Mouse (Mus musculus): ENCODE measurements around the gene Gm43738. TPM values are rescaled to one million over a fixed set of nuclear protein-coding genes. Genes with fewer than 3 reads are reported as not detected.

Gm43738 gene
- polyA plus RNA-seq, 1 experiment = not detected

GRCm38 (mm10) chr3:89136365-89136764, 35.5 kb upstream of the Gm43738 start:
- Histone ChIP-seq H3K36me3 (ENCODE audit: control insufficient read depth, insufficient read depth, low read length, poor library complexity, severe bottlenecking) (no peaks in the 10 kb centered on the region), H3K4me1 (ENCODE audit: control insufficient read depth, insufficient read depth, low read length) (no peaks in the 10 kb centered on the region), H3K4me3 (ENCODE audit: low read depth, low read length) (no peak overlapping the region), H3K27ac (ENCODE audit: insufficient read depth, low read length) (no peak overlapping the region), H3K27me3 (ENCODE audit: control insufficient read depth, insufficient read depth, low read length, poor library complexity, severe bottlenecking) (no peaks in the 10 kb centered on the region), H3K9ac (ENCODE audit: low read depth, poor library complexity, severe bottlenecking) (no peak overlapping the region), H3K9me3 (replicated peaks; ENCODE audit: control insufficient read depth, insufficient read depth, low read length, poor library complexity, severe bottlenecking) (no peaks in the 10 kb centered on the region)
- TF ChIP-seq EP300 (IDR thresholded peaks at IDR 0.05; ENCODE audit: insufficient read depth, low read depth, low read length) (no peak), CTCF (IDR thresholded peaks at IDR 0.05; ENCODE audit: low read depth, low read length) (peak; percentile 48), POLR2A (IDR thresholded peaks at IDR 0.05; ENCODE audit: insufficient read depth, low read length) (no peak)

GRCm38 (mm10) chr3:89135958-89136357, 35.1 kb upstream of the Gm43738 start, which contains the start of gene Pklr:
Gene Pklr, plus strand, starts transcription at chr3:89136142.
- Histone ChIP-seq H3K4me1 (ENCODE audit: control insufficient read depth, insufficient read depth, low read length) (no peaks in the 10 kb centered on the region), H3K4me3 (ENCODE audit: low read depth, low read length) (peak within 1 kb of the TSS; percentile 39), H3K27ac (ENCODE audit: insufficient read depth, low read length) (no peak within 1 kb of the TSS), H3K9me3 (replicated peaks; ENCODE audit: control insufficient read depth, insufficient read depth, low read length, poor library complexity, severe bottlenecking) (no peaks in the 10 kb centered on the region), H3K9ac (ENCODE audit: low read depth, poor library complexity, severe bottlenecking) (0 out of 2 replicates have a peak within 1 kb of the TSS, but pooled peaks have one; percentile 41), H3K36me3 (ENCODE audit: control insufficient read depth, insufficient read depth, low read length, poor library complexity, severe bottlenecking) (no peaks in the 10 kb centered on the region), H3K27me3 (ENCODE audit: control insufficient read depth, insufficient read depth, low read length, poor library complexity, severe bottlenecking) (no peaks in the 10 kb centered on the region)
- TF ChIP-seq EP300 (IDR thresholded peaks at IDR 0.05; ENCODE audit: insufficient read depth, low read depth, low read length) (no peak), POLR2A (IDR thresholded peaks at IDR 0.05; ENCODE audit: insufficient read depth, low read length) (no peak), CTCF (IDR thresholded peaks at IDR 0.05; ENCODE audit: low read depth, low read length) (no peak)

GRCm38 (mm10) chr3:89133752-89134151, 32.9 kb upstream of the Gm43738 start:
- no peak overlapping the region for H3K9ac ChIP-seq (ENCODE audit: low read depth, poor library complexity, severe bottlenecking)
- no peaks in the 10 kb centered on the region for H3K4me1 ChIP-seq (ENCODE audit: control insufficient read depth, insufficient read depth, low read length)
- H3K27me3 ChIP-seq (ENCODE audit: control insufficient read depth, insufficient read depth, low read length, poor library complexity, severe bottlenecking) = no peaks in the 10 kb centered on the region
- H3K9me3 ChIP-seq (replicated peaks; ENCODE audit: control insufficient read depth, insufficient read depth, low read length, poor library complexity, severe bottlenecking) = no peaks in the 10 kb centered on the region
- TF ChIP-seq EP300 (IDR thresholded peaks at IDR 0.05; ENCODE audit: insufficient read depth, low read depth, low read length) = no peak
- no peak for TF ChIP-seq CTCF (IDR thresholded peaks at IDR 0.05; ENCODE audit: low read depth, low read length)
- TF ChIP-seq POLR2A (IDR thresholded peaks at IDR 0.05; ENCODE audit: insufficient read depth, low read length) = no peak
- H3K27ac ChIP-seq (ENCODE audit: insufficient read depth, low read length) = no peak overlapping the region
- no peak overlapping the region for H3K4me3 ChIP-seq (ENCODE audit: low read depth, low read length)
- H3K36me3 ChIP-seq (ENCODE audit: control insufficient read depth, insufficient read depth, low read length, poor library complexity, severe bottlenecking) = no peaks in the 10 kb centered on the region

- no peaks in the 10 kb centered on the region for H3K9me3 ChIP-seq (replicated peaks; ENCODE audit: control insufficient read depth, insufficient read depth, low read length, poor library complexity, severe bottlenecking)
- no peak for TF ChIP-seq EP300 (IDR thresholded peaks at IDR 0.05; ENCODE audit: insufficient read depth, low read depth, low read length)
- TF ChIP-seq CTCF (IDR thresholded peaks at IDR 0.05; ENCODE audit: low read depth, low read length) = no peak
- TF ChIP-seq POLR2A (IDR thresholded peaks at IDR 0.05; ENCODE audit: insufficient read depth, low read length) = no peak
- H3K4me1 ChIP-seq (ENCODE audit: control insufficient read depth, insufficient read depth, low read length) = no peaks in the 10 kb centered on the region
- no peak overlapping the region for H3K9ac ChIP-seq (ENCODE audit: low read depth, poor library complexity, severe bottlenecking)
- H3K36me3 ChIP-seq (ENCODE audit: control insufficient read depth, insufficient read depth, low read length, poor library complexity, severe bottlenecking) = no peaks in the 10 kb centered on the region
- H3K27me3 ChIP-seq (ENCODE audit: control insufficient read depth, insufficient read depth, low read length, poor library complexity, severe bottlenecking) = no peaks in the 10 kb centered on the region
- no peak overlapping the region for H3K27ac ChIP-seq (ENCODE audit: insufficient read depth, low read length)
- no peak overlapping the region for H3K4me3 ChIP-seq (ENCODE audit: low read depth, low read length)
These were observed 32.2 kb upstream of the Gm43738 start for GRCm38 (mm10) chr3:89133063-89133450.

GRCm38 (mm10) chr3:89132285-89133062, 31.6 kb upstream of the Gm43738 start:
- H3K9me3 ChIP-seq (replicated peaks; ENCODE audit: control insufficient read depth, insufficient read depth, low read length, poor library complexity, severe bottlenecking) = no peaks in the 10 kb centered on the region
- H3K36me3 ChIP-seq (ENCODE audit: control insufficient read depth, insufficient read depth, low read length, poor library complexity, severe bottlenecking) = no peaks in the 10 kb centered on the region
- no peak overlapping the region for H3K9ac ChIP-seq (ENCODE audit: low read depth, poor library complexity, severe bottlenecking)
- H3K27me3 ChIP-seq (ENCODE audit: control insufficient read depth, insufficient read depth, low read length, poor library complexity, severe bottlenecking) = no peaks in the 10 kb centered on the region
- H3K27ac ChIP-seq (ENCODE audit: insufficient read depth, low read length) = no peak overlapping the region
- H3K4me1 ChIP-seq (ENCODE audit: control insufficient read depth, insufficient read depth, low read length) = no peaks in the 10 kb centered on the region
- peak overlapping the region; percentile 20; the same call in 1 of the 2 replicates for H3K4me3 ChIP-seq (ENCODE audit: low read depth, low read length)
- TF ChIP-seq EP300 (IDR thresholded peaks at IDR 0.05; ENCODE audit: insufficient read depth, low read depth, low read length) (no peak), CTCF (IDR thresholded peaks at IDR 0.05; ENCODE audit: low read depth, low read length) (peak; percentile 42)

- Histone ChIP-seq H3K9ac (ENCODE audit: low read depth, poor library complexity, severe bottlenecking) (no peak overlapping the region), H3K4me3 (ENCODE audit: low read depth, low read length) (no peak overlapping the region), H3K27me3 (ENCODE audit: control insufficient read depth, insufficient read depth, low read length, poor library complexity, severe bottlenecking) (no peaks in the 10 kb centered on the region), H3K36me3 (ENCODE audit: control insufficient read depth, insufficient read depth, low read length, poor library complexity, severe bottlenecking) (no peaks in the 10 kb centered on the region), H3K9me3 (replicated peaks; ENCODE audit: control insufficient read depth, insufficient read depth, low read length, poor library complexity, severe bottlenecking) (no peaks in the 10 kb centered on the region), H3K4me1 (ENCODE audit: control insufficient read depth, insufficient read depth, low read length) (no peaks in the 10 kb centered on the region), H3K27ac (ENCODE audit: insufficient read depth, low read length) (no peak overlapping the region)
- TF ChIP-seq CTCF (IDR thresholded peaks at IDR 0.05; ENCODE audit: low read depth, low read length) (no peak), EP300 (IDR thresholded peaks at IDR 0.05; ENCODE audit: insufficient read depth, low read depth, low read length) (no peak), POLR2A (IDR thresholded peaks at IDR 0.05; ENCODE audit: insufficient read depth, low read length) (no peak)
These were observed 30.9 kb upstream of the Gm43738 start for GRCm38 (mm10) chr3:89131816-89132215.

Data from ES-Bruce4 (cell line).